Mouse (Mus musculus) testis, adult 2 months (tissue): ENCODE results near the gene Ppp2r5e.

Experiments used
- CTCF ChIP-seq: fragments of 200-500 bp; IDR thresholded peaks from 2 replicates; pipeline ENCODE4 v1.5.1; 2012; ENCODE audit warnings: low read depth, mild to moderate bottlenecking, inconsistent platforms, low read length, moderate library complexity; ENCODE audit not compliant: control insufficient read depth, insufficient read depth, insufficient replicate concordance
- POLR2A ChIP-seq: fragments of 200-500 bp; IDR thresholded peaks from 2 replicates; pipeline ENCODE4 v1.6.1; 2012; ENCODE audit warnings: low read depth, mild to moderate bottlenecking, inconsistent platforms, low read length, moderate library complexity; ENCODE audit not compliant: control insufficient read depth

GRCm38 (mm10) chr12:75424359-75424758 lies 171.7 kb downstream of the Ppp2r5e start:
- no peak for TF ChIP-seq CTCF
- no peak for TF ChIP-seq POLR2A
